In the genomic region with DNA sequence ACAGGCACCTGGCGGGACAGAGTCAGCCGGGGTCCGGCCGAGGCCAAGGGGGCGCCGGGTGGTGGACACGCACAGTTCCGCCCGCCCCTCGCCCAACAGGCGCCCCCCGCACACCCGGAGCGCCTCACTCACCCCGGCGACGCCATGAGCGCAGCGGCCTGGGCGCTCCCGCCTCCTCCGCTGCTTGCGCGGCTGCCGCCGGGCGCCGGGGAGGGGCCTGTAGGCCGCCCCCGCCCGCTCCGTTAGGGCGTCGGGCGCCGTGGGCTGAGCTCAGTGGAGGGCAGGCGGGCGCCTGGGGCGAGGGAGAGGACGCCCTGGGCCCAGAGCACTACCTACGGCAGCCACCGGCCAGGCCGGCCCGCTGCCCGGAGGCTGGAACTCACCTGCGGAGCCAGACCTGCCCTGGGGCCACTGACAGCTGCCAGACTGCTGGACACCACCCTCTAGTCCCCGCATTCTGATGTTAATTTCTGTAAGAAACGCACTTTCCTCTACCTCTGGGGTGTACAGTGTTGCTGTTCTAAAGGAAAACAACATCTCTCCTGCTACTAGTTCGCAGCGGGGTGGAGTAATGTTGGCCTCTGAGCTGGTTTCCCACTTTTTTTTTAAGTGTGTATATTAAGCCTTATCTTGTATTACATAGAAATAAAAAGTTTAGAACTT, we compare ENCODE assay signal across 1 mouse cellular context.
TF ChIP-seq lines count a peak whose summit lies in the region.

No protein-coding gene starts in this region.

TF ChIP-seq in MEL, 35 proteins besides CTCF, POLR2A, EP300 and RAD21 (continued from another document):
- TF ChIP-seq MYB (IDR thresholded peaks at IDR 0.05; ENCODE audit: low read depth, low read length) (no peak), KAT2A (conservative IDR thresholded peaks at IDR 0.05; ENCODE audit: low read depth, low read length) (peak; percentile 6; the same call in 1 of the 2 replicates), E2F4 (IDR thresholded peaks at IDR 0.05; ENCODE audit: borderline replicate concordance, low read depth, low read length) (no peak), BHLHE40 (IDR thresholded peaks at IDR 0.05; ENCODE audit: borderline replicate concordance, low read depth, low read length) (no peak), MAX (IDR thresholded peaks at IDR 0.05; ENCODE audit: low read length) (peak; percentile 43; the same call in 1 of the 2 replicates), USF2 (IDR thresholded peaks at IDR 0.05; ENCODE audit: borderline replicate concordance in 1 of 2, insufficient read depth in 1 of 2, low read depth in 1 of 2, low read length in 2 of 2) (no peak), MEF2A (IDR thresholded peaks at IDR 0.05; ENCODE audit: extremely low read depth, insufficient replicate concordance, low read depth, low read length, poor library complexity, severe bottlenecking) (no peak), MYC (IDR thresholded peaks at IDR 0.05; ENCODE audit: low read depth, low read length) (no peak), GATA1 (IDR thresholded peaks at IDR 0.05; ENCODE audit: low read depth, low read length) (peak; percentile 62), TCF12 (IDR thresholded peaks at IDR 0.05; ENCODE audit: low read depth, low read length) (peak; percentile 70), SMC3 (IDR thresholded peaks at IDR 0.05; ENCODE audit: low read depth, low read length) (0 out of 2 replicates have a peak, but pooled peaks have one; percentile 2), ETS1 (IDR thresholded peaks at IDR 0.05; ENCODE audit: low read depth, low read length) (peak; percentile 12; the same call in 1 of the 2 replicates), TBP (IDR thresholded peaks at IDR 0.05; ENCODE audit: low read depth, low read length) (peak; percentile 67; the same call in 1 of the 2 replicates), ZC3H11A (IDR thresholded peaks at IDR 0.05; ENCODE audit: low read depth, low read length) (no peak), ELF1 (IDR thresholded peaks at IDR 0.05; ENCODE audit: low read depth, low read length) (0 out of 2 replicates have a peak, but pooled peaks have one; percentile 30), USF1 (IDR thresholded peaks at IDR 0.05; ENCODE audit: low read depth, low read length) (no peak), GABPA (IDR thresholded peaks at IDR 0.05; ENCODE audit: low read depth, low read length) (no peak), POLR2AphosphoS5 (IDR thresholded peaks at IDR 0.05; ENCODE audit: borderline replicate concordance, low read depth, low read length) (no peak), NRF1 (IDR thresholded peaks at IDR 0.05; ENCODE audit: insufficient read depth, low read depth, low read length, poor library complexity, severe bottlenecking) (peak; percentile 45; the same call in 1 of the 2 replicates), MAZ (IDR thresholded peaks at IDR 0.05; ENCODE audit: low read depth, low read length) (peak; percentile 92; the same call in 1 of the 2 replicates)
